ENCODE assay signal across 8 mouse cellular contexts in genomic region chr7:116039196-116039537, GRCm38 (mm10). TPM values are rescaled to one million over a fixed set of nuclear protein-coding genes. Genes with fewer than 3 reads are reported as not detected.
DNase-seq lines count a peak whose midpoint lies in the region; ATAC-seq and TF ChIP-seq lines count a peak whose summit lies in the region.

Gene 1110004F10Rik (plus strand): TSS chr7:116039397.

- H3K4me2 ChIP-seq in intestine, embryonic 16.5 days (ENCODE audit: low read depth, low read length), result peak within 1 kb of the TSS; percentile 100
- H3K4me2 ChIP-seq in lung, postnatal 0 days (replicated peaks; ENCODE audit: low read depth, low read length), result peak within 1 kb of the TSS; percentile 85

- peak within 1 kb of the TSS; percentile 64 for H3K9ac ChIP-seq in intestine, embryonic 16.5 days (ENCODE audit: low read depth, low read length)
- H3K9ac ChIP-seq in lung, postnatal 0 days (replicated peaks; ENCODE audit: low read depth), result no peak within 1 kb of the TSS

- H3K27me3 ChIP-seq in testis, adult 2 months (ENCODE audit: control insufficient read depth, insufficient read depth, low read length), result no peaks in the 10 kb centered on the region; the same call in 1 of the 2 replicates
- H3K27me3 ChIP-seq in intestine, embryonic 16.5 days (replicated peaks; ENCODE audit: control insufficient read depth, insufficient read depth, low read length), result peaks cover 37% of the 10 kb centered on the region
- H3K27me3 ChIP-seq in lung, postnatal 0 days (replicated peaks; ENCODE audit: insufficient read depth, low read length), result peaks cover 30% of the 10 kb centered on the region

- H3K36me3 ChIP-seq in testis, adult 2 months (ENCODE audit: control insufficient read depth, insufficient read depth, low read length), result peaks cover 2% of the 10 kb centered on the region; the same call in 1 of the 2 replicates
- H3K36me3 ChIP-seq in intestine, embryonic 16.5 days (ENCODE audit: control insufficient read depth, insufficient read depth, low read length), result no peaks in the 10 kb centered on the region
- H3K36me3 ChIP-seq in lung, postnatal 0 days (ENCODE audit: insufficient read depth, low read length), result no peaks in the 10 kb centered on the region

- 2% methylated on average over 11 of the region's 11 CpGs for WGBS in intestine, embryonic 16.5 days
- WGBS in lung, postnatal 0 days, result 1% methylated on average over 11 of the region's 11 CpGs

- peak within 1 kb of the TSS; percentile 8; the same call in 1 of the 2 replicates for H3K27ac ChIP-seq in testis, adult 2 months (ENCODE audit: control insufficient read depth, insufficient read depth, low read depth, low read length)
- no peak within 1 kb of the TSS for H3K27ac ChIP-seq in brown adipose tissue, adult 24 weeks (replicated peaks; ENCODE audit: low read depth, low read length)
- no peak within 1 kb of the TSS for H3K27ac ChIP-seq in intestine, embryonic 16.5 days (ENCODE audit: low read length)
- no peak within 1 kb of the TSS for H3K27ac ChIP-seq in lung, postnatal 0 days (ENCODE audit: low read length)

- no peaks in the 10 kb centered on the region for H3K9me3 ChIP-seq in intestine, embryonic 16.5 days (ENCODE audit: control insufficient read depth, low read length)
- no peaks in the 10 kb centered on the region for H3K9me3 ChIP-seq in lung, postnatal 0 days (ENCODE audit: low read length)

- H3K4me3 ChIP-seq in testis, adult 2 months (ENCODE audit: control insufficient read depth, low read depth, low read length), result peak within 1 kb of the TSS; percentile 83
- peak within 1 kb of the TSS; percentile 65 for H3K4me3 ChIP-seq in brown adipose tissue, adult 24 weeks (ENCODE audit: insufficient read depth, low read depth, low read length)
- H3K4me3 ChIP-seq in intestine, embryonic 16.5 days (ENCODE audit: low read length), result peak within 1 kb of the TSS; percentile 62
- H3K4me3 ChIP-seq in lung, postnatal 0 days (ENCODE audit: low read depth, low read length), result peak within 1 kb of the TSS; percentile 41

- TF ChIP-seq CTCF in testis, adult 2 months (IDR thresholded peaks at IDR 0.05; ENCODE audit: control insufficient read depth, insufficient read depth, insufficient replicate concordance, low read depth, low read length), result no peak
- no peak for TF ChIP-seq CTCF in lung, postnatal 0 days (IDR thresholded peaks at IDR 0.05)

- DNase-seq in testis, postnatal 14 days (ENCODE audit: low spot score), result no peak
- no peak for DNase-seq in gonadal fat pad, adult 2 months (ENCODE audit: low read depth)
- DNase-seq in lung, postnatal 0 days (ENCODE audit: low spot score), result no peak
- DNase-seq in frontal cortex, postnatal 10 days (ENCODE audit: low spot score in 2 of 2), result no peak
- DNase-seq in cerebellum, adult 11 months, result no peak

- no peak for TF ChIP-seq POLR2A in testis, adult 2 months (IDR thresholded peaks at IDR 0.05; ENCODE audit: control insufficient read depth, low read depth, low read length)

- peaks cover 25% of the 10 kb centered on the region for H3K4me1 ChIP-seq in testis, adult 2 months (ENCODE audit: control insufficient read depth, insufficient read depth, low read length)
- H3K4me1 ChIP-seq in brown adipose tissue, adult 24 weeks (ENCODE audit: control insufficient read depth, insufficient read depth, insufficient read length, low read length), result peaks cover 2% of the 10 kb centered on the region; the same call in 1 of the 2 replicates
- peaks cover 13% of the 10 kb centered on the region for H3K4me1 ChIP-seq in intestine, embryonic 16.5 days (ENCODE audit: control insufficient read depth, insufficient read depth, low read length)
- H3K4me1 ChIP-seq in lung, postnatal 0 days (ENCODE audit: insufficient read depth, low read depth, low read length), result 0 out of 2 replicates have a peak, but pooled peaks cover 5% of the 10 kb centered on the region

- ATAC-seq in intestine, embryonic 16.5 days, result 0 out of 2 replicates have a peak, but pooled peaks have one; percentile 13
- ATAC-seq in lung, postnatal 0 days, result no peak

- TF ChIP-seq EP300 in lung, postnatal 0 days (IDR thresholded peaks at IDR 0.05), result no peak

RNA-seq across cellular contexts. Expression of gene 1110004F10Rik, which starts in this region (rescaled TPM):
- polyA plus RNA-seq in testis, adult 2 months (2012; rRNA removed), result 41.1 and 47.4 TPM in 2 replicates
- 60.2 and 68.8 TPM in 2 replicates for polyA plus RNA-seq in brown adipose tissue, adult 24 weeks (2012; ENCODE audit: insufficient read depth, insufficient read length, missing spikeins)
- 51.5 and 67.2 TPM in 2 replicates for polyA plus RNA-seq in gonadal fat pad, adult 2 months (2012; rRNA removed)
- 180 and 206 TPM in 2 replicates for polyA plus RNA-seq in intestine, embryonic 16.5 days (2015; fragmentation: Nextera tagmentation; extraction: Ambion mirVana)
- 149 and 158 TPM in 2 replicates for polyA plus RNA-seq in lung, postnatal 0 days (2015; fragmentation: Nextera tagmentation; extraction: Ambion mirVana)
